Mouse (Mus musculus) heart, embryonic 10.5 days (tissue): ENCODE results near the gene Gpx5. TPM values are rescaled to one million over a fixed set of nuclear protein-coding genes. Genes with fewer than 3 reads are reported as not detected.

ENCODE experiments used
- DNase-seq: peaks from one replicate; pipeline ENCODE4 v3.0.0-alpha.2; 2017; ENCODE audit warnings: low spot score
- H3K27ac ChIP-seq: fragments of 300-500 bp; sonication (generic); 2 replicates; pipeline ENCODE4 v1.5.1; 2016; ENCODE audit warnings: mild to moderate bottlenecking
- H3K27me3 ChIP-seq: fragments of 300-500 bp; sonication (generic); 2 replicates; pipeline ENCODE4 v1.6.1; 2016; ENCODE audit warnings: mild to moderate bottlenecking; ENCODE audit not compliant: poor library complexity, insufficient read depth, severe bottlenecking
- H3K36me3 ChIP-seq: fragments of 300-500 bp; sonication (generic); 2 replicates; pipeline ENCODE4 v1.6.1; 2016; ENCODE audit warnings: mild to moderate bottlenecking, moderate library complexity
- H3K4me1 ChIP-seq: fragments of 300-500 bp; sonication (generic); 2 replicates; pipeline ENCODE4 v1.6.1; 2016; ENCODE audit warnings: mild to moderate bottlenecking
- H3K4me3 ChIP-seq: fragments of 300-500 bp; sonication (generic); 2 replicates; pipeline ENCODE4 v1.5.1; 2016; ENCODE audit warnings: mild to moderate bottlenecking, moderate library complexity
- H3K9me3 ChIP-seq: fragments of 300-500 bp; sonication (generic); 2 replicates; pipeline ENCODE4 v1.6.1; 2016; ENCODE audit warnings: mild to moderate bottlenecking, moderate library complexity
- WGBS: fragments of 180-500 bp; shearing (Covaris S2); methylation state at CpG from one replicate; pipeline ENCODE4 v1.1.7; 2016; 5-methylcytosine and 5-hydroxymethylcytosine counted together
- polyA plus RNA-seq: library from polyadenylated mRNA; unstranded; fragments of >200 nt; fragmentation: Nextera tagmentation; extraction: Ambion mirVana; gene quantifications from 2 replicates; pipeline ENCODE4 v1.2.1, GENCODE M21; 2016

Gene Gpx5
- polyA plus RNA-seq, 1 experiment from 2014 or later: not detected

GRCm38 (mm10) chr13:21243196-21243595 lies 49.3 kb downstream of the Gpx5 start:
- no peak for DNase-seq
- Histone ChIP-seq H3K36me3 (no peaks in the 10 kb centered on the region), H3K4me1 (peaks cover 8% of the 10 kb centered on the region; the same call in 1 of the 2 replicates), H3K9me3 (no peaks in the 10 kb centered on the region), H3K4me3 (peak overlapping the region; percentile 62), H3K27ac (0 out of 2 replicates have a peak overlapping the region, but pooled peaks have one; percentile 22), H3K27me3 (peaks cover 15% of the 10 kb centered on the region)
- WGBS: 16% methylated on average over 13 of the region's 13 CpGs

GRCm38 (mm10) chr13:21242408-21243125 lies 50.0 kb downstream of the Gpx5 start:
- no peak for DNase-seq
- H3K4me1 ChIP-seq: peaks cover 8% of the 10 kb centered on the region; the same call in 1 of the 2 replicates
- H3K27ac ChIP-seq: 0 out of 2 replicates have a peak overlapping the region, but pooled peaks have one; percentile 22
- peak overlapping the region; percentile 62 for H3K4me3 ChIP-seq
- H3K27me3 ChIP-seq: peaks cover 15% of the 10 kb centered on the region
- no peaks in the 10 kb centered on the region for H3K9me3 ChIP-seq
- WGBS: 7% methylated on average over 16 of the region's 16 CpGs
- no peaks in the 10 kb centered on the region for H3K36me3 ChIP-seq

GRCm38 (mm10) chr13:21240788-21241187 lies 51.7 kb downstream of the Gpx5 start:
- Histone ChIP-seq H3K36me3 (no peaks in the 10 kb centered on the region), H3K27me3 (peaks cover 15% of the 10 kb centered on the region), H3K27ac (no peak overlapping the region), H3K4me3 (peak overlapping the region; percentile 31; the same call in 1 of the 2 replicates), H3K4me1 (peaks cover 8% of the 10 kb centered on the region; the same call in 1 of the 2 replicates), H3K9me3 (no peaks in the 10 kb centered on the region)
- no peak for DNase-seq
- 12% methylated on average over 7 of the region's 7 CpGs for WGBS

- Histone ChIP-seq H3K27me3 (no peaks in the 10 kb centered on the region), H3K9me3 (no peaks in the 10 kb centered on the region), H3K27ac (no peak overlapping the region), H3K4me1 (no peaks in the 10 kb centered on the region), H3K36me3 (no peaks in the 10 kb centered on the region), H3K4me3 (no peak overlapping the region)
- WGBS: 58% methylated on average over 6 of the region's 6 CpGs
- DNase-seq: no peak
Measured at GRCm38 (mm10) chr13:21237161-21237560, 55.4 kb downstream of the Gpx5 start.

- no peaks in the 10 kb centered on the region for H3K27me3 ChIP-seq
- DNase-seq: no peak
- 61% methylated on average over 2 of the region's 2 CpGs for WGBS
- no peak overlapping the region for H3K4me3 ChIP-seq
- H3K27ac ChIP-seq: no peak overlapping the region
- H3K4me1 ChIP-seq: no peaks in the 10 kb centered on the region
- no peaks in the 10 kb centered on the region for H3K36me3 ChIP-seq
- no peaks in the 10 kb centered on the region for H3K9me3 ChIP-seq
Measured at GRCm38 (mm10) chr13:21236714-21237113, 55.8 kb downstream of the Gpx5 start.

Other genes starting within 250 kb of the Gpx5 start
- gene Olfr1370, start 217.8 kb downstream of the Gpx5 start, polyA plus RNA-seq: not detected in 2 replicates
- gene Olfr1369-ps1, start 181.2 kb downstream of the Gpx5 start, polyA plus RNA-seq: 0.07 and 0.10 TPM in 2 replicates
- not detected in 2 replicates for gene Olfr263, start 163.1 kb downstream of the Gpx5 start, polyA plus RNA-seq
- not detected in 2 replicates for gene Olfr1368, start 146.9 kb downstream of the Gpx5 start, polyA plus RNA-seq
- gene Trim27, start 113.3 kb downstream of the Gpx5 start, polyA plus RNA-seq: 108 and 152 TPM in 2 replicates
- gene Gpx6, start 19.4 kb upstream of the Gpx5 start, polyA plus RNA-seq: not detected in 2 replicates
- gene Olfr1367, start 54.2 kb upstream of the Gpx5 start, polyA plus RNA-seq: not detected in 2 replicates
- 8.9 and 12.5 TPM in 2 replicates for gene Zscan12, start 70.1 kb upstream of the Gpx5 start, polyA plus RNA-seq
- gene Zkscan3, start 110.0 kb upstream of the Gpx5 start, polyA plus RNA-seq: 69.4 and 78.6 TPM in 2 replicates
- gene Pgbd1, start 148.3 kb upstream of the Gpx5 start, polyA plus RNA-seq: 2.5 and 2.9 TPM in 2 replicates
- 22.7 and 27.5 TPM in 2 replicates for gene Zscan26, start 161.0 kb upstream of the Gpx5 start, polyA plus RNA-seq
- gene Nkapl, start 175.8 kb upstream of the Gpx5 start, polyA plus RNA-seq: 2.0 and 2.4 TPM in 2 replicates
- gene Zkscan4, start 186.2 kb upstream of the Gpx5 start, polyA plus RNA-seq: 2.0 and 2.1 TPM in 2 replicates
- gene Gm10065, start 186.7 kb upstream of the Gpx5 start, polyA plus RNA-seq: not detected in 2 replicates
- gene AK157302, start 202.5 kb upstream of the Gpx5 start, polyA plus RNA-seq: 0.21 and 0.53 TPM in 2 replicates
- 9.0 and 11.6 TPM in 2 replicates for gene Gm11273, start 208.7 kb upstream of the Gpx5 start, polyA plus RNA-seq
- gene Zkscan8, start 238.4 kb upstream of the Gpx5 start, polyA plus RNA-seq: 5.3 and 7.3 TPM in 2 replicates